Mouse (Mus musculus) liver, embryonic 14.5 days (tissue): ENCODE measurements at regions not wholly inside any gene's neighbourhood (a gene's known extent, or its start where the extent isn't known, plus 50 kb on each side); places are given as distances from the start of the nearest gene placed in this dataset.

Source experiments
- ATAC-seq: fragments of 200-750 bp; cut with Nextera tagmentation; 2 replicates; pipeline ENCODE4 v1.8.0; 2017; ENCODE audit warnings: moderate number of reproducible peaks, mild to moderate bottlenecking, moderate library complexity; ENCODE audit not compliant: insufficient read depth
- DNase-seq, 3 experiments: peaks; one replicate each; pipeline ENCODE4 v3.0.0-alpha.2; 2012 to 2013; ENCODE audit warnings: low read depth in 3 of 3, low spot score in 3 of 3
- H3K27ac ChIP-seq: fragments of 300-500 bp; sonication (generic); 2 replicates; pipeline ENCODE4 v1.5.1; 2014; ENCODE audit warnings: moderate library complexity, mild to moderate bottlenecking, control low read depth, inconsistent platforms
- H3K27me3 ChIP-seq: fragments of 300-500 bp; sonication (generic); 2 replicates; pipeline ENCODE4 v1.6.1; 2014; ENCODE audit warnings: mild to moderate bottlenecking, low read length, moderate library complexity; ENCODE audit not compliant: control insufficient read depth, insufficient read depth
- H3K36me3 ChIP-seq: fragments of 300-500 bp; sonication (generic); replicated peaks from 2 replicates; pipeline ENCODE4 v1.6.1; 2014; ENCODE audit warnings: low read depth; ENCODE audit not compliant: control insufficient read depth, insufficient read depth
- H3K4me1 ChIP-seq, 2 experiments: fragments of 200-500 bp in 1 of 2; fragments of 300-500 bp in 1 of 2; sonication (generic) in 1 of 2; replicated peaks; 2 replicates each; pipeline ENCODE4 v1.6.1; 2012 to 2014; ENCODE audit warnings: antibody characterized with exemption in 1 of 2, inconsistent platforms in 1 of 2, low read length in 1 of 2; ENCODE audit not compliant: control insufficient read depth in 2 of 2, insufficient read depth in 2 of 2
- H3K4me2 ChIP-seq: fragments of 300-500 bp; sonication (generic); 2 replicates; pipeline ENCODE4 v1.6.1; 2014; ENCODE audit warnings: low read depth, mild to moderate bottlenecking, control low read depth, moderate library complexity
- H3K4me3 ChIP-seq, 2 experiments: fragments of 200-500 bp in 1 of 2; fragments of 300-500 bp in 1 of 2; sonication (generic) in 1 of 2; 2 replicates each; pipeline ENCODE4 v1.5.1; 2012 to 2014; ENCODE audit warnings: low read depth in 2 of 2, low read length in 2 of 2, mild to moderate bottlenecking in 2 of 2, control low read depth in 1 of 2, inconsistent platforms in 1 of 2, moderate library complexity in 1 of 2; ENCODE audit not compliant: insufficient read depth in 1 of 2
- H3K9ac ChIP-seq: fragments of 300-500 bp; sonication (generic); replicated peaks from 2 replicates; pipeline ENCODE4 v1.6.1; 2014; ENCODE audit warnings: mild to moderate bottlenecking, control low read depth, moderate library complexity
- H3K9me3 ChIP-seq: fragments of 300-500 bp; sonication (generic); 2 replicates; pipeline ENCODE4 v1.6.1; 2016; ENCODE audit warnings: low read length, mixed read lengths; ENCODE audit not compliant: control insufficient read depth
- CTCF ChIP-seq: IDR thresholded peaks from 2 replicates; pipeline ENCODE4 v1.5.1; 2016; ENCODE audit warnings: antibody characterized with exemption, low read depth, control low read depth
- EP300 ChIP-seq: IDR thresholded peaks from 2 replicates; pipeline ENCODE4 v1.6.1; 2016; ENCODE audit warnings: antibody characterized with exemption, low read depth
- WGBS: fragments of 180-500 bp; shearing (Covaris S2); extraction: QIAGEN DNeasy Blood & Tissue Kit; methylation state at CpG from one replicate; pipeline ENCODE4 v1.1.7; 2014; ENCODE audit not compliant: insufficient replicate concordance; 5-methylcytosine and 5-hydroxymethylcytosine counted together

DNA sequence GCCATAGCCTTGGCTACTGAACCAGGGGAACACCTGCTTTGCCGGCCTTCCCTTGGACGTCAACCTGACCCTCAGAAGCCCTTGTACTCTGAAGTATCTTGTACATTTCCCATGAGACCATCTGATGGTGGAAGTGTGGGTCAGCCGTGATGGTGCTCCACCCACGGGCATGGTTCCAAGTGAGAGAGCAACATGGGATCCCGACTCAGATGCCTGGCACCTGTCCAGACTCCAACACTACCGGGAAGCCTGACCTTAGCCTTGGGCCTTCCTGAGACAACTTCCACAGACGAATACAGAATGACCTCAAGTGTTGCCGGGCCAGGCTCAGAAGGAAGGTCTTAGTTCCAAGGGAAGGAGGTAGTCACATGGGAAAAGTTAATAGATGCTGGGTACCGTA, 181.0 kb upstream of the Gli2 start:
- Histone ChIP-seq H3K4me2 (no peak overlapping the region), H3K4me1 (no peaks in the 10 kb centered on the region), H3K9me3 (no peaks in the 10 kb centered on the region; the same call in 1 of the 2 replicates), H3K4me3 (no peak overlapping the region), H3K36me3 (no peaks in the 10 kb centered on the region), H3K9ac (no peak overlapping the region), H3K27me3 (no peaks in the 10 kb centered on the region), H3K27ac (no peak overlapping the region)
- ATAC-seq (no peak), DNase-seq (no peak)
- no peak for TF ChIP-seq EP300
- TF ChIP-seq CTCF = no peak
- 71% methylated on average over 9 of the region's 9 CpGs for WGBS

DNA sequence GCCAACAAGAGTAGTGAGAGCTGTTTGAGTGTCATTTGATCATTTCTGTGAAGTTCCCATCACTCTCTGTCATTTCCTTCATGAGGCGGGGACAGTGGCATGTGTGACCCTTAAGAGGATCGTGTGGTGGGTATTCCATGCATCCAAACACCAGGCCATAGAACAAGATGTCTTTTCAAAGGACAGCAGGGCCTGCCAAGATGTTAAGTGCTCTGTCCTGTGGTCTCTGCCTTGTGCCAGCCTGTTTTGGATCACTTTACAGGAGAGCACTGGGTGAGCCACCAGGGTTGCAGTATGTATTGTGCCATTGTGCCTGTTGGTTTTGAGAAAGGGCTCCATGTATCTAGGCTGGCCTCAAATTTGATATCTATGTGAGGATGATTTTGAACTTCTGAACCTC, 173.6 kb upstream of the Gli2 start:
- no peak overlapping the region for H3K27ac ChIP-seq
- WGBS = 63% methylated on average over 2 of the region's 2 CpGs
- H3K36me3 ChIP-seq = no peaks in the 10 kb centered on the region
- no peaks in the 10 kb centered on the region for H3K27me3 ChIP-seq
- no peak overlapping the region for H3K4me2 ChIP-seq
- no peak overlapping the region for H3K9ac ChIP-seq
- no peak for ATAC-seq
- no peak overlapping the region for H3K4me3 ChIP-seq
- H3K9me3 ChIP-seq = no peaks in the 10 kb centered on the region
- DNase-seq = no peak
- TF ChIP-seq CTCF (no peak), EP300 (no peak)
- H3K4me1 ChIP-seq = no peaks in the 10 kb centered on the region

- H3K9ac ChIP-seq = no peak overlapping the region
- ATAC-seq (no peak), DNase-seq (no peak)
- TF ChIP-seq EP300 (no peak), CTCF (no peak)
- no peak overlapping the region for H3K4me3 ChIP-seq
- no peaks in the 10 kb centered on the region for H3K27me3 ChIP-seq
- no peak overlapping the region for H3K4me2 ChIP-seq
- no peaks in the 10 kb centered on the region for H3K36me3 ChIP-seq
- 66% methylated on average over 8 of the region's 8 CpGs for WGBS
- H3K27ac ChIP-seq = no peak overlapping the region
- no peaks in the 10 kb centered on the region for H3K9me3 ChIP-seq
- H3K4me1 ChIP-seq = no peaks in the 10 kb centered on the region; a peak in 1 of 4 replicates
Measured at GRCm38 (mm10) chr1:119223876-119224275, 170.5 kb upstream of the Gli2 start.

DNA sequence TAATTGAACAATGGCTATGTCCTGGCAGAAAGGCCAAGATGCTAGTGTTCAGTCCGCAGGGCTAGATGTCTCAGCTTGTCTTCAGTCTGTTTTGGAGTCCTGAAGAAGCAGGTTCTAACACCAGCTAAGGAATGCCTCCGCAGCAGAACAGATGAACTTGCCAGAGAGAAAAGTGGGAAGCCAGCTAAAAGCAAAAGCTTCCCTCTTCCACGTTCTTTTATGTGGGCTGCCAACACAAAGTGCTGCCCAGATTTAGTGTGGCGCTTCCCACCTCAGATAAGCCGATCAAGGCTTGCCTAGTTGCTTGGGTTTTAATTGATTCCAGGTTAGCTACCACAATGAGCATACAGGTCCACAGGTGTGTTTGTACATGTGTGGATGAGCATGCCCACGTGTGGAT, 168.5 kb upstream of the Gli2 start:
- no peaks in the 10 kb centered on the region for H3K27me3 ChIP-seq
- H3K9ac ChIP-seq = no peak overlapping the region
- ATAC-seq = no peak
- TF ChIP-seq EP300 (no peak), CTCF (no peak)
- no peaks in the 10 kb centered on the region for H3K36me3 ChIP-seq
- 52% methylated on average over 6 of the region's 6 CpGs for WGBS
- H3K9me3 ChIP-seq = no peaks in the 10 kb centered on the region
- DNase-seq = no peak
- H3K4me1 ChIP-seq = no peaks in the 10 kb centered on the region; a peak in 1 of 4 replicates
- no peak overlapping the region for H3K4me2 ChIP-seq
- H3K27ac ChIP-seq = no peak overlapping the region
- no peak overlapping the region for H3K4me3 ChIP-seq

DNA sequence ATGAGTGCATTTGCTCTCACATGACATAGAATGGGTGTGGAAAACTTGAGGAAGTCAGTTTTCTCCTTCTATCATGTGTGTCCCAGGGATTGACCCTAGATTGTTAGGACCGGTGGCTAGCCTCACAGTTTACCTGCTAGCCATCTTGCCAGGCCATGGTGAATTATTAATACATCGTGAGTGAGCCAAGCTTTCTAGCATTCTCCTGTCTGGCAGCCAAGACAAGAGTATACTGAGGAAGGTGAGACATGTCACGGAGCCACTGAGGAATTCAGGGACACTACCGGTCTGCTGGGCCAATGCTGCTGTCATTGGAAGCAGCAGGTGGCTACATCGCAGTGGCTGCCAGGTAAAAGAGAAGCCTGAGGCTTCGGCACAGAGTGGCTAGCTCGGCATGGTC, 167.6 kb upstream of the Gli2 start:
- no peaks in the 10 kb centered on the region for H3K27me3 ChIP-seq
- DNase-seq = no peak
- 74% methylated on average over 7 of the region's 7 CpGs for WGBS
- no peaks in the 10 kb centered on the region for H3K9me3 ChIP-seq
- H3K4me1 ChIP-seq = no peaks in the 10 kb centered on the region; a peak in 1 of 4 replicates
- no peak for TF ChIP-seq EP300
- no peak for TF ChIP-seq CTCF
- H3K27ac ChIP-seq = no peak overlapping the region
- ATAC-seq = no peak
- no peak overlapping the region for H3K4me2 ChIP-seq
- H3K9ac ChIP-seq = no peak overlapping the region
- H3K36me3 ChIP-seq = no peaks in the 10 kb centered on the region
- H3K4me3 ChIP-seq = no peak overlapping the region

DNA sequence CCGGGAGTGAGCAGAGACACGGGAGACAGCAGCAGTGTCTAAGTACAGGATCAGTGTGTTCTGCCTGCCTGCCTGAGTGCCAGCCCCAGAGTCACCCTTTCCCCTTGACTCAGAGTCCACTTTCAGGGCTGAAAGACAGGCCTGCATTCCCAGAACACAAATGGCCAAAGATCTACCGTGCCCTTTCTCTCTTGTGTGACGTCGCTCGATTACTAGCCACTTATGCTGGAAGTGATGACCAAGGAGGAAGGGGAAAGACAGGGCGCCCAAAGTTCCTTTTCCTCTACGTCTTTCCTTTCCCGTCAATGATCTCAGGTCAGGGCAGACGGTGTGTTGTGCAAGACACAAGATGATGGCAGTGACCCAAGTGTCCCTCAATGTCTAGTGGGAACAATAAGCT, 166.4 kb upstream of the Gli2 start:
- H3K4me1 ChIP-seq = no peaks in the 10 kb centered on the region; a peak in 1 of 4 replicates
- H3K27me3 ChIP-seq = no peaks in the 10 kb centered on the region
- WGBS = 66% methylated on average over 10 of the region's 10 CpGs
- H3K4me3 ChIP-seq = no peak overlapping the region
- TF ChIP-seq CTCF (no peak), EP300 (no peak)
- H3K9ac ChIP-seq = no peak overlapping the region
- no peaks in the 10 kb centered on the region for H3K36me3 ChIP-seq
- no peaks in the 10 kb centered on the region for H3K9me3 ChIP-seq
- ATAC-seq = no peak
- no peak overlapping the region for H3K4me2 ChIP-seq
- H3K27ac ChIP-seq = no peak overlapping the region
- DNase-seq = no peak
